Mouse (Mus musculus) olfactory bulb, adult 2 months (tissue): ENCODE measurements around the gene Nosip. TPM values are rescaled to one million over a fixed set of nuclear protein-coding genes. Genes with fewer than 3 reads are reported as not detected.

Source experiments
- H3K27ac ChIP-seq: fragments of 200-500 bp; 2 replicates; pipeline ENCODE4 v1.5.1; 2012; ENCODE audit warnings: low read depth, low read length; ENCODE audit not compliant: insufficient read depth
- H3K4me1 ChIP-seq: fragments of 200-500 bp; 2 replicates; pipeline ENCODE4 v1.6.1; 2012; ENCODE audit warnings: low read length; ENCODE audit not compliant: control insufficient read depth, insufficient read depth
- H3K4me3 ChIP-seq: fragments of 200-500 bp; 2 replicates; pipeline ENCODE4 v1.5.1; 2012; ENCODE audit warnings: mild to moderate bottlenecking, low read depth, low read length, moderate library complexity; ENCODE audit not compliant: insufficient read depth
- CTCF ChIP-seq: fragments of 200-500 bp; IDR thresholded peaks from 2 replicates; pipeline ENCODE4 v1.5.1; 2012; ENCODE audit warnings: low read depth, mild to moderate bottlenecking, low read length, moderate library complexity; ENCODE audit not compliant: insufficient read depth
- POLR2A ChIP-seq: fragments of 200-500 bp; IDR thresholded peaks from 2 replicates; pipeline ENCODE4 v1.6.1; 2012; ENCODE audit warnings: mild to moderate bottlenecking, low read depth, low read length, moderate library complexity; ENCODE audit not compliant: insufficient read depth
- WGBS: fragments of 180-500 bp; shearing (Covaris S2); methylation state at CpG from one replicate; pipeline ENCODE4 v1.1.7; 2018; 5-methylcytosine and 5-hydroxymethylcytosine counted together
- polyA plus RNA-seq: library from polyadenylated mRNA; stranded (reverse); fragments of >200 nt; gene quantifications from 2 replicates; pipeline ENCODE4 v1.2.4, GENCODE M21; 2012; ENCODE audit warnings: low replicate concordance; ENCODE audit not compliant: missing spikeins, insufficient read depth, insufficient read length

Nosip gene
- polyA plus RNA-seq, 1 experiment: not detected

GRCm38 (mm10) chr7:45067190-45067999, 5.2 kb downstream of the Nosip start:
- WGBS: 77% methylated on average over 4 of the region's 4 CpGs
- Histone ChIP-seq H3K4me1 (peaks cover 2% of the 10 kb centered on the region; the same call in 1 of the 2 replicates), H3K4me3 (no peak overlapping the region), H3K27ac (no peak overlapping the region)
- 0 out of 2 replicates have a peak, but pooled peaks have one; percentile 31 for TF ChIP-seq CTCF
- TF ChIP-seq POLR2A: no peak

- TF ChIP-seq POLR2A (no peak), CTCF (0 out of 2 replicates have a peak, but pooled peaks have one; percentile 15)
- no peak overlapping the region for H3K4me3 ChIP-seq
- no peak overlapping the region for H3K27ac ChIP-seq
- whole genome bisulfite sequencing: 27% methylated on average over 5 of the region's 5 CpGs
- peaks cover 1% of the 10 kb centered on the region; the same call in 1 of the 2 replicates for H3K4me1 ChIP-seq
Observed at GRCm38 (mm10) chr7:45068000-45068318, 5.7 kb downstream of the Nosip start.

GRCm38 (mm10) chr7:45069671-45070070, 7.4 kb downstream of the Nosip start:
- WGBS: 80% methylated on average over 2 of the region's 2 CpGs
- H3K27ac ChIP-seq: no peak overlapping the region
- no peak for TF ChIP-seq POLR2A

GRCm38 (mm10) chr7:45072230-45072629, 10.0 kb downstream of the Nosip start:
- no peak overlapping the region for H3K4me3 ChIP-seq
- WGBS: 86% methylated on average over 2 of the region's 2 CpGs
- H3K4me1 ChIP-seq: peaks cover 3% of the 10 kb centered on the region; the same call in 1 of the 2 replicates
- H3K27ac ChIP-seq: no peak overlapping the region
- TF ChIP-seq CTCF: no peak
- TF ChIP-seq POLR2A: no peak

More at GRCm38 (mm10) chr7:45069671-45070070, 7.4 kb downstream of the Nosip start:
- Histone ChIP-seq H3K4me3 (no peak overlapping the region), H3K4me1 (no peaks in the 10 kb centered on the region; the same call in 1 of the 2 replicates)

- TF ChIP-seq CTCF (no peak), POLR2A (no peak)
- Histone ChIP-seq H3K27ac (no peak overlapping the region), H3K4me3 (no peak overlapping the region), H3K4me1 (peaks cover 3% of the 10 kb centered on the region; the same call in 1 of the 2 replicates)
- 78% methylated on average over 7 of the region's 7 CpGs for WGBS
Observed at GRCm38 (mm10) chr7:45073171-45073707, 11.0 kb downstream of the Nosip start.

- WGBS: 93% methylated on average over 12 of the region's 12 CpGs
- no peak for TF ChIP-seq CTCF
- TF ChIP-seq POLR2A: no peak
Observed at GRCm38 (mm10) chr7:45073949-45074348, 11.7 kb downstream of the Nosip start.

GRCm38 (mm10) chr7:45075405-45075804, 13.2 kb downstream of the Nosip start:
- 83% methylated on average over 4 of the region's 4 CpGs for WGBS
- Histone ChIP-seq H3K4me1 (peaks cover 3% of the 10 kb centered on the region; the same call in 1 of the 2 replicates), H3K4me3 (no peak overlapping the region), H3K27ac (no peak overlapping the region)
- no peak for TF ChIP-seq POLR2A
- TF ChIP-seq CTCF: no peak

More at GRCm38 (mm10) chr7:45073949-45074348, 11.7 kb downstream of the Nosip start:
- H3K4me1 ChIP-seq: peaks cover 3% of the 10 kb centered on the region; the same call in 1 of the 2 replicates
- no peak overlapping the region for H3K27ac ChIP-seq
- H3K4me3 ChIP-seq: no peak overlapping the region

- TF ChIP-seq POLR2A (no peak), CTCF (no peak)
- peaks cover 3% of the 10 kb centered on the region; the same call in 1 of the 2 replicates for H3K4me1 ChIP-seq
- no peak overlapping the region for H3K4me3 ChIP-seq
- WGBS: 88% methylated on average over 30 of the region's 30 CpGs
- no peak overlapping the region for H3K27ac ChIP-seq
Observed at GRCm38 (mm10) chr7:45076501-45076900, 14.3 kb downstream of the Nosip start.

- WGBS: 85% methylated on average over 14 of the region's 14 CpGs
- no peak overlapping the region for H3K4me3 ChIP-seq
- peaks cover 5% of the 10 kb centered on the region; the same call in 1 of the 2 replicates for H3K4me1 ChIP-seq
- TF ChIP-seq CTCF: no peak
- TF ChIP-seq POLR2A: no peak
- H3K27ac ChIP-seq: no peak overlapping the region
Observed at GRCm38 (mm10) chr7:45077322-45077721, 15.1 kb downstream of the Nosip start.
